ENCODE assay signal across 9 mouse cellular contexts in genomic region chr15:27647686-27648085, GRCm38 (mm10). TPM values are rescaled to one million over a fixed set of nuclear protein-coding genes. Genes with fewer than 3 reads are reported as not detected.
DNase-seq lines count a peak whose midpoint lies in the region; ATAC-seq and TF ChIP-seq lines count a peak whose summit lies in the region.
"Had no signal": no experiment of that assay in that cellular context is flagged by ENCODE, and none has a peak within 500 bp of the region (broad histone marks: within the 10 kb centered on the region; RNA-seq: fewer than 3 reads in every experiment).

No protein-coding gene starts in this region.

- H3K4me3 ChIP-seq in layer of hippocampus, adult 2 months, result no peak overlapping the region

- intact Hi-C loops in left cerebral cortex, postnatal 4 days (cut with DNase I), result loop anchor here (10.0 kb wide), 1 partner anchor 177 kb away; no protein-coding TSS in a partner anchor
- intact Hi-C loops in left cerebral cortex, postnatal 25 days (cut with DNase I), result loop anchor here (5.0 kb wide), 1 partner anchor 175 kb away; no protein-coding TSS in a partner anchor

- H3K27ac ChIP-seq in layer of hippocampus, adult 2 months, result no peak overlapping the region

- 0 out of 2 replicates have a peak, but pooled peaks have one; percentile 45 for ATAC-seq in megakaryocyte, adult 5-6 weeks (ENCODE audit: poor library complexity, severe bottlenecking)

- DNase-seq in layer of hippocampus, adult 2 months (ENCODE audit: low spot score in 2 of 2), result no peak
- no peak for DNase-seq in layer of hippocampus, postnatal 10 days (ENCODE audit: low spot score in 2 of 2)
- peak; percentile 72 for DNase-seq in CD4-positive, CD25-positive, alpha-beta regulatory T cell, adult 2 months (ENCODE audit: low read depth, low spot score)
- DNase-seq in NIH3T3 (ENCODE audit: low read depth), result peak; percentile 79
- DNase-seq in left cerebral cortex, postnatal 4 days, result no peak
- no peak for DNase-seq in left cerebral cortex, postnatal 25 days (ENCODE audit: low spot score in 2 of 2)
- DNase-seq: layer of hippocampus, postnatal 36 days; thymus, postnatal 36 days had no signal

- TF ChIP-seq CTCF in layer of hippocampus, adult 2 months (conservative IDR thresholded peaks at IDR 0.05), result peak; percentile 84

RNA-seq across cellular contexts. Expression of gene Otulin, which starts 17.2 kb away (rescaled TPM):
- total RNA-seq in layer of hippocampus, adult 2 months (2021), result 10 to 100 TPM; 19.4 to 23.1 TPM
- total RNA-seq in layer of hippocampus, postnatal 10 days (2021), result 10 to 100 TPM; 24.7 to 28.7 TPM
- total RNA-seq in megakaryocyte, adult 5-6 weeks (2015), result 69.0 and 83.8 TPM in 2 replicates
- 40.1 and 40.6 TPM in 2 replicates for total RNA-seq in megakaryocyte, adult 5-6 weeks (2017)
- total RNA-seq in left cerebral cortex, postnatal 4 days (2021), result 10 to 100 TPM; 25.4 to 27.0 TPM
- total RNA-seq in left cerebral cortex, postnatal 25 days (2021), result 10 to 100 TPM; 21.2 to 23.3 TPM

RNA-seq across cellular contexts. Expression of gene Otulinl, which starts 33.7 kb away (rescaled TPM):
- 10 to 100 TPM; 27.6 to 31.8 TPM for total RNA-seq in layer of hippocampus, adult 2 months (2021)
- 10 to 100 TPM; 20.8 to 24.9 TPM for total RNA-seq in layer of hippocampus, postnatal 10 days (2021)
- total RNA-seq in megakaryocyte, adult 5-6 weeks (2015), result 215 and 219 TPM in 2 replicates
- 83.1 and 85.6 TPM in 2 replicates for total RNA-seq in megakaryocyte, adult 5-6 weeks (2017)
- total RNA-seq in left cerebral cortex, postnatal 4 days (2021), result 10 to 100 TPM; 13.3 to 16.0 TPM
- total RNA-seq in left cerebral cortex, postnatal 25 days (2021), result 10 to 100 TPM; 32.3 to 38.7 TPM

Comparison
In these comparisons a context has a peak if more than half of its experiments do, and no peak if none do; other contexts are left out.
1. DNase-seq: peak in CD4-positive, CD25-positive, alpha-beta regulatory T cell, adult 2 months (single experiment) and NIH3T3 (single experiment); none in layer of hippocampus, adult 2 months (0 of 2), layer of hippocampus, postnatal 10 days (0 of 2), left cerebral cortex, postnatal 4 days (single experiment) and left cerebral cortex, postnatal 25 days (0 of 2).